Mouse (Mus musculus) neural tube, embryonic 11.5 days (tissue): Measurements from ENCODE around the gene Strn4. TPM values are rescaled to one million over a fixed set of nuclear protein-coding genes. Genes with fewer than 3 reads are reported as not detected.

ENCODE experiments used
- ATAC-seq: fragments of 200-750 bp; cut with Nextera tagmentation; 2 replicates; pipeline ENCODE4 v1.8.0; 2017; ENCODE audit warnings: moderate number of reproducible peaks, mild to moderate bottlenecking, moderate TSS enrichment, moderate library complexity; ENCODE audit not compliant: insufficient read depth, low FRiP score, low TSS enrichment
- DNase-seq: peaks from one replicate; pipeline ENCODE4 v3.0.0-alpha.2; 2015; ENCODE audit warnings: low spot score
- H3K27ac ChIP-seq: fragments of 300-500 bp; sonication (generic); 2 replicates; pipeline ENCODE4 v1.5.1; 2014; ENCODE audit warnings: low read depth, mild to moderate bottlenecking, low read length
- H3K27me3 ChIP-seq: fragments of 300-500 bp; sonication (generic); 2 replicates; pipeline ENCODE4 v1.6.1; 2014; ENCODE audit warnings: mild to moderate bottlenecking, low read length, mixed read lengths; ENCODE audit not compliant: control insufficient read depth, insufficient read depth
- H3K36me3 ChIP-seq: fragments of 300-500 bp; sonication (generic); 2 replicates; pipeline ENCODE4 v1.6.1; 2014; ENCODE audit warnings: mild to moderate bottlenecking, low read length, moderate library complexity, mixed read lengths; ENCODE audit not compliant: control insufficient read depth, insufficient read depth
- H3K4me1 ChIP-seq: fragments of 300-500 bp; sonication (generic); 2 replicates; pipeline ENCODE4 v1.6.1; 2014; ENCODE audit warnings: low read length, mixed read lengths; ENCODE audit not compliant: control insufficient read depth, insufficient read depth
- H3K4me2 ChIP-seq: fragments of 300-500 bp; sonication (generic); 2 replicates; pipeline ENCODE4 v1.6.1; 2014; ENCODE audit warnings: low read depth, mild to moderate bottlenecking, moderate library complexity
- H3K4me3 ChIP-seq: fragments of 300-500 bp; sonication (generic); 2 replicates; pipeline ENCODE4 v1.5.1; 2014; ENCODE audit warnings: low read depth, low read length
- H3K9ac ChIP-seq: fragments of 300-500 bp; sonication (generic); 2 replicates; pipeline ENCODE4 v1.6.1; 2014; ENCODE audit warnings: mild to moderate bottlenecking, low read length
- H3K9me3 ChIP-seq: fragments of 300-500 bp; sonication (generic); 2 replicates; pipeline ENCODE4 v1.6.1; 2016; ENCODE audit warnings: low read length; ENCODE audit not compliant: control insufficient read depth
- WGBS: fragments of 180-500 bp; shearing (Covaris S2); extraction: QIAGEN DNeasy Blood & Tissue Kit; methylation state at CpG from one replicate; pipeline ENCODE4 v1.1.7; 2014; 5-methylcytosine and 5-hydroxymethylcytosine counted together
- polyA plus RNA-seq: library from polyadenylated mRNA; unstranded; fragments of >200 nt; fragmentation: Nextera tagmentation; extraction: Ambion mirVana; gene quantifications from 2 replicates; pipeline ENCODE4 v1.2.1, GENCODE M21; 2014

The Strn4 gene
- polyA plus RNA-seq, 1 experiment from 2014 or later: 140 TPM

- Histone ChIP-seq H3K4me2 (peak within 1 kb of the TSS; percentile 95), H3K27ac (peak within 1 kb of the TSS; percentile 98), H3K9me3 (no peaks in the 10 kb centered on the region), H3K4me3 (peak within 1 kb of the TSS; percentile 98), H3K9ac (peak within 1 kb of the TSS; percentile 100), H3K4me1 (peaks cover 35% of the 10 kb centered on the region), H3K27me3 (peaks cover 8% of the 10 kb centered on the region), H3K36me3 (no peaks in the 10 kb centered on the region)
- ATAC-seq (peak; percentile 67), DNase-seq (peak; percentile 67)
- WGBS: under 1% methylated on average over 52 of the region's 64 CpGs
Observed at GRCm38 (mm10) chr7:16816475-16817122, 910 bp downstream of the Strn4 start, which contains the start of gene Fkrp. Gene Fkrp (minus strand): TSS chr7:16816732.

DNA sequence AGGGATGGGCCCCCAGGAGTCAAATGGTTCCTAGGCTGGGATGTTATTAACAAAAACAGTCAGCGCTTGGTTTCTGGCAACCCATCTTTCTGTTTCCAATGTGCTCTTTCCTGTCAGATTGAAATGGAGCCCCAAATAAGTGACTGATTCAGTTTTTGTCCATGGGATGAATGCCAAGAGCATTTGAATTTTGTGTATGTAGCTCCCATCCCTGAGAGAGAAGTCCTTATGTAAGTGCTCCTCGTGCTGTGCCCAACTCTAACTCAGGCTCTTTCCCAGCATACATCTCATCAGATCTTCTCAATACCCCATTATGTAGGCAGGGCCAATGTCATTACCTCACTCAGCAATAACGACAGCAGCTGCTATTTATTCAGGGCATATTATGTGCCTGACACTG, 2.0 kb downstream of the Strn4 start:
- Histone ChIP-seq H3K4me2 (peak overlapping the region; percentile 95), H3K9me3 (no peaks in the 10 kb centered on the region), H3K4me1 (peaks cover 34% of the 10 kb centered on the region), H3K27ac (no peak overlapping the region), H3K9ac (peak overlapping the region; percentile 100), H3K36me3 (no peaks in the 10 kb centered on the region), H3K27me3 (no peaks in the 10 kb centered on the region), H3K4me3 (peak overlapping the region; percentile 98)
- 67% methylated on average over 3 of the region's 3 CpGs for WGBS
- no peak for ATAC-seq
- DNase-seq: no peak

- no peak for DNase-seq
- H3K27me3 ChIP-seq: no peaks in the 10 kb centered on the region
- no peaks in the 10 kb centered on the region for H3K9me3 ChIP-seq
- H3K36me3 ChIP-seq: peaks cover 2% of the 10 kb centered on the region; the same call in 1 of the 2 replicates
- 77% methylated on average over 5 of the region's 5 CpGs for WGBS
- peaks cover 34% of the 10 kb centered on the region for H3K4me1 ChIP-seq
- ATAC-seq: no peak
- H3K4me3 ChIP-seq: no peak overlapping the region
- H3K27ac ChIP-seq: no peak overlapping the region
- H3K4me2 ChIP-seq: no peak overlapping the region
- H3K9ac ChIP-seq: no peak overlapping the region
Observed at GRCm38 (mm10) chr7:16819794-16820193, 4.1 kb downstream of the Strn4 start.

- H3K36me3 ChIP-seq: peaks cover 2% of the 10 kb centered on the region; the same call in 1 of the 2 replicates
- no peak overlapping the region for H3K4me2 ChIP-seq
- no peaks in the 10 kb centered on the region for H3K27me3 ChIP-seq
- no peaks in the 10 kb centered on the region for H3K9me3 ChIP-seq
- ATAC-seq (no peak), DNase-seq (no peak)
- no peak overlapping the region for H3K9ac ChIP-seq
- WGBS: 73% methylated on average over 5 of the region's 5 CpGs
- peaks cover 31% of the 10 kb centered on the region for H3K4me1 ChIP-seq
- H3K4me3 ChIP-seq: no peak overlapping the region
- H3K27ac ChIP-seq: no peak overlapping the region
Observed at GRCm38 (mm10) chr7:16820271-16820763, 4.6 kb downstream of the Strn4 start.

- DNase-seq: no peak
- H3K4me3 ChIP-seq: no peak overlapping the region
- ATAC-seq: no peak
- no peaks in the 10 kb centered on the region for H3K27me3 ChIP-seq
- 43% methylated on average over 3 of the region's 3 CpGs for WGBS
- no peak overlapping the region for H3K4me2 ChIP-seq
- peaks cover 6% of the 10 kb centered on the region; the same call in 1 of the 2 replicates for H3K36me3 ChIP-seq
- no peak overlapping the region for H3K9ac ChIP-seq
- H3K4me1 ChIP-seq: peaks cover 27% of the 10 kb centered on the region
- no peak overlapping the region for H3K27ac ChIP-seq
- no peaks in the 10 kb centered on the region for H3K9me3 ChIP-seq
Observed at GRCm38 (mm10) chr7:16821091-16821490, 5.4 kb downstream of the Strn4 start.

GRCm38 (mm10) chr7:16821669-16822101, 6.0 kb downstream of the Strn4 start:
- H3K36me3 ChIP-seq: peaks cover 8% of the 10 kb centered on the region; the same call in 1 of the 2 replicates
- H3K9ac ChIP-seq: no peak overlapping the region
- no peak overlapping the region for H3K4me2 ChIP-seq
- WGBS: 85% methylated on average over 4 of the region's 4 CpGs
- H3K4me3 ChIP-seq: no peak overlapping the region
- no peaks in the 10 kb centered on the region for H3K9me3 ChIP-seq
- ATAC-seq (no peak), DNase-seq (no peak)
- H3K27ac ChIP-seq: no peak overlapping the region
- H3K4me1 ChIP-seq: peaks cover 27% of the 10 kb centered on the region
- H3K27me3 ChIP-seq: no peaks in the 10 kb centered on the region

DNA sequence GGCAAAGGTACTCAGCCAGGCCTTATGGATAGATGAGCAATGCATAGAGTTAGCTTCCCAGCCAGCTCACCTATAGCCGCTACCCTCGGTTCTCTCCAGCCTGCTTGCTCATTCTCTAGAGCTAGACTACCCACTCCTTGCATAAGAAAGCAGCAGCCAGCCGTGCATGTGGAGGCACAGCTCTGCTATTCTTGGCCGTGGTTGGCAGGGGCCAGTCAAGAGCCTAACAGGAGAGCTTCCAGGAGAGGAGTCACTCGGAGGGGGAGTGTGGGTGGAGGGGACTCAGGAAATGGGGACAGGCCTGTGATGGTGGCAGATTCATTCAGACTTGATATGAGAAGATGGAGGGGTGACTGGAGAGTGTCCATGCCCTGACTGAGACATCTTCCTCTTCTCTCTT, 8.0 kb downstream of the Strn4 start:
- no peak overlapping the region for H3K9ac ChIP-seq
- H3K36me3 ChIP-seq: peaks cover 14% of the 10 kb centered on the region
- DNase-seq (no peak), ATAC-seq (no peak)
- H3K4me1 ChIP-seq: peaks cover 13% of the 10 kb centered on the region
- no peak overlapping the region for H3K4me2 ChIP-seq
- no peaks in the 10 kb centered on the region for H3K27me3 ChIP-seq
- H3K4me3 ChIP-seq: no peak overlapping the region
- 80% methylated on average over 5 of the region's 5 CpGs for WGBS
- H3K27ac ChIP-seq: no peak overlapping the region
- H3K9me3 ChIP-seq: no peaks in the 10 kb centered on the region

DNA sequence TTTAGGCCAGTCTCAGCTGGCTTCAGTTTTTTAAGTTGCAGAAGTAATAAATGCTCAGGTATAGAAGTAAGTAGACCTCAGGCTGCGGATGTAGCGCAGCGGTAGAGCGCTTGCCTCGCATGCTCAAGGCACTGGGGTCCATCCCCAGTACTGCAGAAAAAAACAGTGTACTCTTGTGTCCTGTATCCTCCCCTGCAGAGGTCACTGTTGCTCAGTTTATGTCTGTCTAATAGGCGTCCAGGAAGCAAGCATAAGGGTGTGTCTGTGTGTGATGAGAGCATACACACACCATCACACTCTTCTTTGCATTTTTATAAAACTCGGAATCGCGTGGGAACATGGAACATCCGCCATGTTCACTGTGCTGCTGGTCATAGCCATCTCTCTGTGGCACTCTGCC, 10.1 kb downstream of the Strn4 start:
- H3K4me2 ChIP-seq: no peak overlapping the region
- ATAC-seq (no peak), DNase-seq (no peak)
- H3K9me3 ChIP-seq: no peaks in the 10 kb centered on the region
- peaks cover 32% of the 10 kb centered on the region for H3K36me3 ChIP-seq
- H3K27ac ChIP-seq: no peak overlapping the region
- H3K4me3 ChIP-seq: no peak overlapping the region
- no peak overlapping the region for H3K9ac ChIP-seq
- H3K27me3 ChIP-seq: no peaks in the 10 kb centered on the region
- H3K4me1 ChIP-seq: 0 out of 2 replicates have a peak, but pooled peaks cover 5% of the 10 kb centered on the region
- WGBS: 86% methylated on average over 10 of the region's 10 CpGs

GRCm38 (mm10) chr7:16826571-16826970, 10.9 kb downstream of the Strn4 start:
- H3K4me2 ChIP-seq: no peak overlapping the region
- no peak for ATAC-seq
- no peaks in the 10 kb centered on the region for H3K27me3 ChIP-seq
- 0 out of 2 replicates have a peak, but pooled peaks cover under 1% of the 10 kb centered on the region for H3K4me1 ChIP-seq
- DNase-seq: no peak
- H3K4me3 ChIP-seq: no peak overlapping the region
- H3K36me3 ChIP-seq: peaks cover 35% of the 10 kb centered on the region
- no peaks in the 10 kb centered on the region for H3K9me3 ChIP-seq
- H3K27ac ChIP-seq: no peak overlapping the region
- WGBS: 91% methylated on average over 5 of the region's 5 CpGs
- H3K9ac ChIP-seq: no peak overlapping the region
